Mouse (Mus musculus) CD4-positive, CD25-positive, alpha-beta regulatory T cell, adult 2 months (primary cell): ENCODE measurements around the gene Ints1.

Experiments
- DNase-seq: peaks from one replicate; pipeline ENCODE4 v3.0.0-alpha.2; 2012; ENCODE audit warnings: low read depth, low spot score

Gene Ints1

GRCm38 (mm10) chr5:139801231-139801630 lies 25.8 kb upstream of the Ints1 start:
- no peak for DNase-seq

DNA sequence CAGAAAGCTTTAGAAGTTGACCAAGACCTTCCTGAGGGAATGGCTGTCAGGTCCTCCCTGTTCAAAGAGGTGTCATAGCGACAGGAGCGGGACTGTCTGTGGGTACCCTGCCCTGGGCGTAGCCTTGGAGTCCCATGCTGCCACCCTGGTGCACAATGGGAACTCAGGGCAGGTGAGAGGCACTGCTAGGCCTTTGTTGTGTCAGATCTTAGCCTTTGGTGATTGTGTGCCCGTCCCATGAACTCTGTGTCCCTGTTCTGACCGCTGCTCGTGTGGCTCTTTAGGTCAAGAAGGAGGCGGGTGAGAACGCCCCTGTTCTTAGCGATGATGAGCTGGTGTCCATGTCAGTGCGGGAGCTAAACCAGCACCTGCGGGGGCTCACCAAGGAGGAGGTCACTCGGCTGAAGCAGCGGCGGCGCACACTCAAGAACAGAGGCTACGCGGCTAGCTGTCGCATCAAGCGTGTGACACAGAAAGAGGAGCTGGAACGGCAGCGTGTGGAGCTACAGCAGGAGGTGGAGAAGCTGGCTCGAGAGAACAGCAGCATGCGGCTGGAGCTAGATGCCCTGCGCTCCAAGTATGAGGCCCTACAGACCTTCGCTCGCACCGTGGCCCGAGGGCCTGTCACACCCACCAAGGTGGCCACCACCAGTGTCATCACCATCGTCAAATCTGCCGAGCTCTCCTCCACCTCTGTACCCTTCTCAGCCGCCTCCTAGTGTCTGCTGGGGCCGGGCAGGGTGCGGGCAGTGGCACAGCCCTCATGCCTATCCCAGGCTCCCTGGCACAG lies 24.5 kb upstream of the Ints1 start:
- no peak for DNase-seq

DNA sequence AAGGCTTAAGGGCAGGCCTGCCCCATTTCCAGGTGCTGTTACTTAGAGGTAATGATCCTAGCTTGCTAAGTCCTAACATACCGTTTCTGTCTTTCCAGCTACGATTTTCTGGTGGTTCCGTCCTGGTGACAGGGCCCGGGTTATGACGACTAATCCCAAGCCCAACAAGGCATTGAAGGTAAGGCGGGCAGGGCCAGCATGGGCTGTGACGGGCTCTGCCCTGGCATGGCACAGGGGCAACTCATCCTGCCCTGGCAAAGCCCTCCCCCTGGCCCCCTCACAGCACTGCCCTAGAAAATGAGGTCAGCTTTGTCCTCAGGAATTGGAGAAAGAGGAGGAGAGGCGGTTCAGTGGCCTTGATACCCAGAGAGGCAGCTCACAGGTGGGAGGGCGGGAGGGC lies 23.6 kb upstream of the Ints1 start:
- no peak for DNase-seq

DNA sequence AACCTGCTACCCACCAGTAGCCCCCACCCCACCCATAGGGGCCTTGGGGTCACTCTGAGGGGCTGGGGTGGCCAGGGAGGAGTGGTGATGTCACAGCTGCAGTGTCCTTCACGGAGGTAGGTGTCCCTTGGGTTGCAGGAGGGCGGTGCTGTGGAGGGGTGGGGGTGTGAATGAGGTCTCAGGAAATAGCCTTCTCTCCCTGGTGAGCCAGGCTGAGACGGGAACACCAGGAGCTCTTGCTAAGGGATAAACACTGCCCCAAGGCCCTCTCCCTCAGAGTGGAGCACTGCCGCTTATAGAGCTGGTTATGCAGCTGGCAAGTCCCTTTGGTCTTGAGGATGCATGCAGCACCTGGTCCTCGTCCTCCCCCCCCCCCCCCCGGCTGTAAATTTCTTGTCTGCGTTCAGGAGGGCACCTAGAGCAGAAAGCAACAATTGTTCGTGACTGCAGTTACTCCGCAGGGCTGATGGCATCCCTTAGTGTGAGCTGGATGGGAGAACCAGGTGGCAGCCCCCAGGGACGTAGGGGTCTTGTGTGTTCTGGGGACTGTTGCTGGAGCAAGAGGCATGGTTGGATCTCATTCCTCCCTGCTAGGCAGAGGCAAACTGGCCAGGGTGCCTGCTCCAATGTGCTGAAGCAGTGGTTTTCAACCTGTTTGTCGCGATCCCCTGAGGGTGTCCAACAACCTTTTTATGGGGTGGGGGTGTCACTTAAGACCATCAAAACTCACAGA lies 22.9 kb upstream of the Ints1 start:
- DNase-seq = no peak

DNA sequence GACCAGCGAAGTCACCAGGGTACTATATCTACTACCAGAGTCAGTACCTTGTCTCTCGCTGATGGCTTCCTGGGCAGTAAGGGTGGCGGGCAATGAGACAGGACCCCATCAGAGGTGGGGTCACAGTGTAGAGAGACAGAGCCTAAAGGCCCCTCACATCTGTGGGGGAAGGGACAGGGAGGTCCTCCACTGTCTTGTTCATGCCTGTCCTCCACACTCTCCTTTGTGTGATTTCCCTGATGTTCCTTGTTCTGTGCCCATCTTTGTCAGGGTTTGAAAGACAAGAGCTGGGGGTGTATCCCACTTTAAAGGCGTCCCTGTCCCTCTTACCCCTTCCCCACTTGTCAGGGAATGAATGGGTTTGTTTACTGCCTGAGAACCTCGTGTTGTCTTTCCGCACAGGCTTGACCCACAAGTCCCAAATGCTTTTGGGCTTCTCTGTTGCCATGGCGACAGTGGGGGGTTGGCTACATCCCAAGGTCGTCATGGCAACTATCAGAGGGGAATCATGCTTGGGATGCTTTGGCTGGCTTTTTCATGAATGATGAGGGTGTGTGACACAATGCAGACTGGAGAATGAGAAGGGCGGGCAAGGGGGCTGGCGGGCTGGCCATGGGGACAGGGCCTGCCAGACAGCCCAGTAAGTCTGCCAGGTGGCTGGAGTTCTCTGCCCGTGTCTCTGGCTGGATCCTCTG lies 22.1 kb upstream of the Ints1 start:
- DNase-seq = no peak

DNA sequence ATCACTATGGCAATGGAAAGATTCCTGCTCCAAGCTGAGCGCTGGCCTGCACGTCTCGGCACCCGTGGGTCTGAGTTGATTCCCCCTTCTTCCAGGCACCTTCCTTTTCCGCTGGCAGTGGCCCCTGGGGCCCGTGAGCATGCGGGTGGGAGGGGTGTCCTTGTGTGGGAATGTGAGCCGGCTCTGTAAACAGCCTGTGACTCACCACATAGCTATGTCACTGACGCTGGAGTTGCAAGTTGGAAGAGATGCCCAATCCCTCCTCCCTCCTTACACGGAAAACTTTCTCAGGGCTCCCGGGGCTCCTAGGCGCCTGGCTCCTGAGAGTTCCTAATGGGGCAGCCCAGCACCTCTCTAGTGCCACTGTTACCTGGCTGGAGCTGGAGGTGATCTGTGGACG lies 21.4 kb upstream of the Ints1 start:
- no peak for DNase-seq

GRCm38 (mm10) chr5:139796001-139796620 lies 20.6 kb upstream of the Ints1 start:
- no peak for DNase-seq

- DNase-seq = peak; percentile 41
Observed at GRCm38 (mm10) chr5:139794938-139795337, 19.5 kb upstream of the Ints1 start.

DNA sequence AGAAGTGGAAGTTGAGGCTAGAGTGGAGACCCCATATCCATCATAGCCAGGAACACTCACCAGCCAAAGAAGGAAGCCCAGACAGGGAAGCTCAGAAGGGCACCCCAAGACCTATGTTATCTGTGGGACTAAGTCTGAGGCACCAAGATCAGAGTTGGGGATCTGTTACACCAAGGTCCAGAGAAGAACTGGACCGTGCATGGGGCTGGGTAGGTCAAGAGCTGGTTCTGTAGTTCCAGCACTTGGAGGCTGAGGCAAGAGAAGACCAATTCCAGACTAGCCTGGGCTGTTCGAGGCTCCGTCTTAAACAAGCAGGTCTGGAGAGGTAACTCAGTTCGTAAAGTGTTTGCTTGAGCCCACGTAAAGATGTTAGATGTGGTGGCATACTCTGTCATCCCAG lies 18.7 kb upstream of the Ints1 start:
- DNase-seq = no peak

GRCm38 (mm10) chr5:139793338-139794089 lies 18.0 kb upstream of the Ints1 start:
- peak; percentile 41 for DNase-seq

DNA sequence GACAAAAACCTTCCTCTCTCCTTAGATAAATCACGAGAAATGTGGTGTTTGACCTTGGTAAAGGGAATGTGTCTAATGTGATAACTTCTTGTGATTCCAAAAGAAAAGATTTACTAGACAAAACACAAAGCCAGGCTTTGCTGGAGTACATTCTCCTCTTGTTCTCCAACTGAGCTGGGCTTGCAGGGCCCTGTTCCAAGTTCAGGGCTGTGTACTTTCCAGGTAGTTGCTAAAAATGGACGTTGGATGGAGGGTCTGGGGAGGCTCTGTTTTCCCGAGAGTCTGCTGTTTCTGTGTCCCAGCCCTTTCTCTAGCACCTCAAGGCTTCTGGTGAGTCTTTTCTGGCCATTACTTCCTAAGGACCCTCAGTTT lies 17.5 kb upstream of the Ints1 start:
- no peak for DNase-seq

DNA sequence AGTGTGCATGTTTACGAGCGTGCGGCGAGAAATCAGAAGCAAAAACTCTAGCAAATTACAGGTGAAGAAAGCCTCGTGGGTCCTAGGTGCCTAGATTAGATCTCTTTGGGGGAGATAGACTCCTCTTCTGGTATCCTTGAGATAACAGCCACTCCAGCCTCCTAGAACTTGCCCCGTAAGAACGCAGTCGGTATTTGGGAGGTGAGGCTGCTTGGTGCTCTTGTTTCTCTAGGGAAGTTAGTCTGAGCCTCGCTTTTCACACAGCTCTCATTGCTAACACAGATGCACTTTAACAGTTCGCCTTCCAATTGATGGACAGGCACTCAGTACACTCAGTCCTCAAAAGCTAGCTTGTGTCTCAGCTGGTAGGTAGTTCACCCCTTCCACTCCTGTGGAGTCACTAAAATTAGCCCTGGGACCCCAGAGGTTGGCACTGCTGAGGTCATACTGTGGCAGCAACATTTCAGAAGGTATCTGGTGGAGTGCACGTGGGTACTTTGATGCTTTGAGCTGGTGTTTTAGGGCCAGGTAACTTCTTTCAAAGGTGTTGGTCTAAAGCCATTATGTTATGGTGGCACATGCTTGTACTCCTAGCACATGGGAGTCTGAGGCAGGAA lies 16.8 kb upstream of the Ints1 start:
- no peak for DNase-seq

DNA sequence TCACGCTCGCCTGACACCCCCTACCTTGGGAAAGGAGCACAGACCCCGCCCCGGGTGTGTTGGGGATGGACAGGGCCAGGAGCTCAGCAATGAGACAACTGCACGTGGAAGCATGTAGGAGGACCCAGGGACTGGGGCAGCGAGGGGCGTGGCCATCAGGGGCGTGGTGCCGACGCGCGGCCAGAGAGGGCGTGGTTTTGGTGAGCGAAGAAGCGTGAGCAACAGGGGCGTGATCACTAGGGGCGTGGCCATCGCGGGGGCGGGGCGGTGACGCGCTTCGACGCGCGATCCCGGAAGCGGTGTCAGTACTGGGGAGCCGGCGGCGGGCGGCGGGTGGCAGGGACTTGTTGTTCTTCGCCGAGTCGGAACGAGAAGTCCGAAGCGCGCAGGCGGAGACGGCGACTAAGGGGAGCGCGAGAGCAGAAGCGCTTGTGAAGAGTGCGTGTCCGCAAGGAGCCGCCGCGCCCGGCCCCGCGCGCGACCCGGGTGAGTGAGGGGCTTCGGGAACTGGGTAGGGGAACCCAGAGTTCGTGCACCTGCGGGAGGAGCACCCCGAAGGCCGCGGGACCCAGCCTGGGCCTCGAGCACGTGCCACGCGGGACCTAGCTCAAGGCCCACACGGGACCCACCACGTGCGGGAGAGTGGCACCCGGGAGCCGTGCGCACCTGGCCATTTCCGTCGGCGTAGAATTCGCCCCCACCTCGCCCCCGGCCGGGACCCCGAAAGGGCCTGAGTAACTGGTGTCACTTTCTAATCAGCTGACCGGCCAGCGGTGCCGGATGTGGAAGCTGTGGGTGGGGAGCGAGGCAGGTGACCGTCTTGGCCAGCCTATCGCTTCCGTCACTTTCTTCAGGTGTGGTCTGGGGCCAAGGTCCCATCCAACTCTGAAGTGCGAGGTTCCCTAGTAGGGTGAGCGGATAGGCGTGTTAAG lies 16.0 kb upstream of the Ints1 start, which contains the start of gene Mafk:
TSS of gene Mafk (plus strand) at position 287 of the 932 bp plus-strand sequence.
- DNase-seq = peak; percentile 100

- no peak for DNase-seq
Observed at GRCm38 (mm10) chr5:139789466-139789865, 14.0 kb upstream of the Ints1 start.

DNA sequence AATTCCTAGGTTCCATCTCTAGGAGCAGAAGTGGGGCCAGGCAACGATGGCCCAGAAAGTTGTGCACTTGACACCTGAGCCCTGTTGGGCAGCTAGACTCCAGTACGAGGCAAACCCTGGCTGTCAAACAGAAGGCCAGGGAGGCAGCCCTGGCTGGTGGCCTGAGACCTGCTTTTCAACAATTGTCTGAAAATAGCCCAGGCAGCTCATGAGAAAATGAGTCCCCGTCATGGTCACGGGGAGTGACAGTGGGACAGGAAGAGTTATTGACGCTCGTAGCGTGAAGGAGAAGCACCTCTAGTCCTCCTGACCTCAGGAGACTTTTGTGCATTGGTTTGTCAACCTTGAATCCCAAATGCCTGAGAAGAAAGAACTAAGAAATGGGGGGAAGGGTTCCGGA lies 5.9 kb upstream of the Ints1 start:
- DNase-seq = no peak

GRCm38 (mm10) chr5:139776966-139777365 lies 1.5 kb upstream of the Ints1 start:
- no peak for DNase-seq

DNA sequence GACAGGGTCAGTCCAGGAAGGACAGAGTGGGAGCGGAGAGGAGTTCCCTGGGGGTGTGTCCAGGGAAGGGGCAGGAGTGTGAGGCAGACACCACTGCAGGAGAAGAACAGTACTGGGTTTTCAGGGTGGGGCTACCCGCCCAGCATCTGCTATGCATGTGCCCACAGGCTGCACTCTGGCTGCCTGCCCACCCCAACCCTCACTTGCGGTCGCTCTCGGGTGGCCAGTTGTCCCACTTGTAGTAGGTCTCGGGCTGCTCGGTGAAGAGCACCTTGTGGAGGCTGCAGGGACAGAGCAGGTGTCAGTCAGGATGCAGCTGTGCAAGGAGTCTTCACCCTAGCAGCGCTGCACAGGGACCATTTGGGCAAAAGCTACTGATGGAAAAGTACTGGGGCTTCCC lies 7.3 kb downstream of the Ints1 start:
- no peak for DNase-seq

DNA sequence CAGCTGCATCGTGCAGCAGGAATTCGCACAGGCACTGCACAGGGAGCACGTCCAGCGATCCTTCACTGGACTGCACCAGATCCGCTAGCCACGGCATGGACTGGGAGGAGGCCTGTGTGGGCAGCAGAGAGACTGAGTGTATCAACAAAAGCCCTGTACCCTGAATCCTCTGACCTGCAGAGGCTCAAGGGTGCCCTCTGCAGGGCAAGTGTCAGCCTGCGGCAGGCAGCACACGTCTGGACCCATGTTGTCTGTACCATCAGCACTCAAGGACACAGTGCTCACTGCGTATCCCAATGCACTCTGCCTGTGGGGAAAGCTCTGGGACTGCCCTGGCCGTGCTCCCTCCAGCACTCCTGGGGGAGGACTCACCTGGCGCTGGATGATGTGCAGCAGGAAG lies 11.2 kb downstream of the Ints1 start:
- peak; percentile 51 for DNase-seq

DNA sequence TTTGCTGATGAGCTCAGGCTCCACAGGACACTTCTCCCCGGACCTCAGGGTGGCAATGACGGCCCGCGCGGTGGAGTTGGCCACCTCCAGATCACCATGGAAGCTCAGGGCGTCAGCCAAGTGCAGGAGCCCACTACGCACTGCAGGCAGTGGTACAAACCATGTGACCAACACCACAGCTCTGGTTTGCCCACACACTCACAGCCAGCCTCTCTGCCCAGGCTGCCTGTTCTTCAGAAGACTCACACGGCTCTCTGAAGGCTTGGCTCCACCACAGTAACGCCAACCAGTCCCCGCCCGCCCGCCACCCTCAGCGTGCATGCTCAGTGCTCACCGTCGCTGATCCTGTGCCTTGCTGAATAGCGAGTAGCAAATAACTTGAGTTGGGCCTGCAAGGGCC lies 17.4 kb downstream of the Ints1 start:
- no peak for DNase-seq

GRCm38 (mm10) chr5:139756586-139756985 lies 18.9 kb downstream of the Ints1 start:
- DNase-seq = no peak
